Mouse (Mus musculus): Measurements from ENCODE around the gene Sigirr.

Sigirr gene

GRCm38 (mm10) chr7:141059929-141060328, 40.4 kb downstream of the Sigirr start:
- POLR2A ChIA-PET, result interaction anchor here in 3 of 4 experiments (0.6 to 5.8 kb wide), 44 partner anchors 8 to 420 kb away, joined by 3 to 33 read pairs (median 4); partner anchors contain the start of genes Rnh1 (in 2 of the 3), Zfp941 (in 2 of the 3), Bet1l (in 1 of the 3) and Ifitm1 (in 1 of the 3)
- CTCF ChIA-PET, result interaction anchor here in 3 of 4 experiments (0.5 to 2.7 kb wide), 15 partner anchors 9 to 157 kb away, joined by 3 to 19 read pairs (median 4); no protein-coding TSS in a partner anchor

GRCm38 (mm10) chr7:141058601-141059341, 41.6 kb downstream of the Sigirr start:
- ChIA-PET CTCF (interaction anchor here in 3 of 4 experiments (0.7 to 2.7 kb wide), 7 partner anchors 10 to 872 kb away, joined by 3 to 19 read pairs (median 4); no protein-coding TSS in a partner anchor), POLR2A (interaction anchor here in 2 of 4 experiments (0.6 to 1.8 kb wide), 4 partner anchors 10 to 1115 kb away, joined by 3 to 6 read pairs (median 4); partner anchors contain the start of genes Bet1l (in 1 of the 2), Ric8a (in 1 of the 2) and Utf1 (in 1 of the 2))

GRCm38 (mm10) chr7:141057541-141057940, 42.8 kb downstream of the Sigirr start:
- ChIA-PET POLR2A (interaction anchor here in 2 of 4 experiments (0.5 to 1.2 kb wide), 2 partner anchors 12 to 113 kb away, joined by 3 read pairs; no protein-coding TSS in a partner anchor), CTCF (no interaction called here)

- ChIA-PET POLR2A (interaction anchor here in 2 of 4 experiments (1.1 to 1.8 kb wide), 5 partner anchors 9 to 67 kb away, joined by 3 to 5 read pairs (median 4); partner anchors contain the start of gene Sigirr (in 1 of the 2)), CTCF (interaction anchor here in 3 of 4 experiments (1.0 to 2.4 kb wide), 7 partner anchors 7 to 149 kb away, joined by 3 to 13 read pairs (median 5); no protein-coding TSS in a partner anchor)
Observed at GRCm38 (mm10) chr7:141056976-141057375, 43.4 kb downstream of the Sigirr start.

GRCm38 (mm10) chr7:141055785-141056184, 44.6 kb downstream of the Sigirr start:
- ChIA-PET POLR2A (interaction anchor here in 3 of 4 experiments (0.7 to 2.3 kb wide), 28 partner anchors 8 to 306 kb away, joined by 3 to 14 read pairs (median 4); partner anchors contain the start of genes Hras (in 1 of the 3), Lrrc56 (in 1 of the 3), Pgghg (in 1 of the 3) and Rnh1 (in 1 of the 3)), CTCF (interaction anchor here (0.6 to 2.5 kb wide), 19 partner anchors 8 to 1692 kb away, joined by 3 to 13 read pairs (median 4); partner anchors contain the start of genes Lrrc56 (in 1 of the 4) and Utf1 (in 1 of the 4))

GRCm38 (mm10) chr7:141052421-141052820, 48.0 kb downstream of the Sigirr start:
- POLR2A ChIA-PET, result interaction anchor here in 3 of 4 experiments (0.6 to 2.5 kb wide), 17 partner anchors 8 to 125 kb away, joined by 3 to 31 read pairs (median 4); partner anchors contain the start of genes B4galnt4 (in 1 of the 3), Ifitm1 (in 1 of the 3) and Pgghg (in 1 of the 3)
- CTCF ChIA-PET, result interaction anchor here in 1 of 4 experiments (1.5 to 2.2 kb wide), 3 partner anchors 17 to 144 kb away, joined by 6 to 13 read pairs (median 9); no protein-coding TSS in a partner anchor

GRCm38 (mm10) chr7:141052016-141052415, 48.4 kb downstream of the Sigirr start:
- ChIA-PET CTCF (interaction anchor here (0.6 to 2.2 kb wide), 10 partner anchors 13 to 961 kb away, joined by 3 to 14 read pairs (median 6); partner anchors contain the start of gene Ptdss2 (in 1 of the 4)), POLR2A (interaction anchor here in 2 of 4 experiments (0.6 to 2.5 kb wide), 20 partner anchors 8 to 148 kb away, joined by 3 to 31 read pairs (median 5); partner anchors contain the start of genes B4galnt4 (in 1 of the 2), Ifitm1 (in 1 of the 2) and Pgghg (in 1 of the 2))

GRCm38 (mm10) chr7:141051060-141051685, 49.2 kb downstream of the Sigirr start:
- CTCF ChIA-PET, result interaction anchor here (0.5 to 2.2 kb wide), 30 partner anchors 9 to 960 kb away, joined by 3 to 14 read pairs (median 4); partner anchors contain the start of genes B4galnt4 (in 1 of the 4), Pgghg (in 1 of the 4), Phrf1 (in 1 of the 4) and Ptdss2 (in 1 of the 4)
- POLR2A ChIA-PET, result interaction anchor here in 3 of 4 experiments (0.5 to 2.5 kb wide), 52 partner anchors 8 to 392 kb away, joined by 3 to 31 read pairs (median 4); partner anchors contain the start of genes Rassf7 (in 2 of the 3), B4galnt4 (in 1 of the 3), Gm45785 (in 1 of the 3) and Ifitm1 (in 1 of the 3)

- CTCF ChIA-PET, result interaction anchor here (0.6 to 3.9 kb wide), 68 partner anchors 10 to 900 kb away, joined by 3 to 48 read pairs (median 4); partner anchors contain the start of genes Scgb1c1 (in 2 of the 4), B4galnt4 (in 1 of the 4), Ifitm3 (in 1 of the 4) and Ifitm5 (in 1 of the 4)
- POLR2A ChIA-PET, result interaction anchor here in 3 of 4 experiments (0.6 to 9.3 kb wide), 23 partner anchors 10 to 227 kb away, joined by 3 to 115 read pairs (median 6); partner anchors contain the start of genes Ifitm3 (in 2 of the 3), B4galnt4 (in 1 of the 3), Gm17387 (in 1 of the 3) and Zfp941 (in 1 of the 3)
Observed at GRCm38 (mm10) chr7:141049326-141049725, 51.0 kb downstream of the Sigirr start.

- ChIA-PET CTCF (interaction anchor here (0.6 to 3.9 kb wide), 92 partner anchors 8 to 1033 kb away, joined by 3 to 48 read pairs (median 4); partner anchors contain the start of genes Scgb1c1 (in 3 of the 4), B4galnt4 (in 2 of the 4), Gm17387 (in 1 of the 4) and Ifitm3 (in 1 of the 4)), POLR2A (interaction anchor here (0.5 to 9.3 kb wide), 75 partner anchors 10 to 889 kb away, joined by 3 to 115 read pairs (median 4); partner anchors contain the start of genes Ifitm3 (in 3 of the 4), B4galnt4 (in 1 of the 4), Gm17387 (in 1 of the 4) and Gm45785 (in 1 of the 4))
Observed at GRCm38 (mm10) chr7:141048226-141049218, 51.9 kb downstream of the Sigirr start.

- CTCF ChIA-PET, result interaction anchor here (0.6 to 3.9 kb wide), 47 partner anchors 8 to 858 kb away, joined by 3 to 48 read pairs (median 6); partner anchors contain the start of genes B4galnt4 (in 2 of the 4), Scgb1c1 (in 2 of the 4), Gm17387 (in 1 of the 4) and Ifitm3 (in 1 of the 4)
- POLR2A ChIA-PET, result interaction anchor here (0.6 to 9.3 kb wide), 73 partner anchors 9 to 888 kb away, joined by 3 to 115 read pairs (median 4); partner anchors contain the start of genes Ifitm3 (in 3 of the 4), Ifitm2 (in 2 of the 4), Lrrc56 (in 2 of the 4) and B4galnt4 (in 1 of the 4)
Observed at GRCm38 (mm10) chr7:141047581-141048225, 52.7 kb downstream of the Sigirr start.

GRCm38 (mm10) chr7:141046931-141047580, 53.3 kb downstream of the Sigirr start:
- POLR2A ChIA-PET, result interaction anchor here (0.6 to 9.3 kb wide), 72 partner anchors 8 to 400 kb away, joined by 3 to 115 read pairs (median 4); partner anchors contain the start of genes Ifitm3 (in 3 of the 4), Ifitm2 (in 2 of the 4), Lrrc56 (in 2 of the 4) and Pgghg (in 2 of the 4)
- CTCF ChIA-PET, result interaction anchor here (0.6 to 3.9 kb wide), 43 partner anchors 9 to 379 kb away, joined by 3 to 48 read pairs (median 6); partner anchors contain the start of genes Scgb1c1 (in 3 of the 4), B4galnt4 (in 2 of the 4), Gm17387 (in 1 of the 4) and Ifitm3 (in 1 of the 4)

GRCm38 (mm10) chr7:141042539-141042938, 57.8 kb downstream of the Sigirr start:
- ChIA-PET CTCF (interaction anchor here in 3 of 4 experiments (0.7 to 1.8 kb wide), 10 partner anchors 10 to 1439 kb away, joined by 3 to 8 read pairs (median 4); no protein-coding TSS in a partner anchor), POLR2A (interaction anchor here in 3 of 4 experiments (0.5 to 9.3 kb wide), 25 partner anchors 9 to 174 kb away, joined by 3 to 115 read pairs (median 4); partner anchors contain the start of genes Gm17387 (in 1 of the 3) and Sirt3 (in 1 of the 3))

GRCm38 (mm10) chr7:141041661-141042060, 58.7 kb downstream of the Sigirr start:
- CTCF ChIA-PET, result interaction anchor here (0.6 to 1.5 kb wide), 6 partner anchors 15 to 134 kb away, joined by 3 to 5 read pairs (median 4); no protein-coding TSS in a partner anchor
- POLR2A ChIA-PET, result interaction anchor here in 3 of 4 experiments (1.1 to 9.3 kb wide), 13 partner anchors 9 to 201 kb away, joined by 3 to 115 read pairs (median 4); partner anchors contain the start of genes Gm17387 (in 1 of the 3), Rassf7 (in 1 of the 3) and Sirt3 (in 1 of the 3)
